Mouse (Mus musculus): ENCODE results near the gene Mief2.

The Mief2 gene

GRCm38 (mm10) chr11:60726601-60727391 lies 1.4 kb upstream of the Mief2 start, which contains the start of gene Flii:
Flii (minus strand) TSS chr11:60727263.
- DNase-seq: peak; percentile 82

GRCm38 (mm10) chr11:60727392-60728140 lies 632 bp upstream of the Mief2 start:
- no peak for DNase-seq

- peak; percentile 37 for DNase-seq
These were observed 1.0 kb downstream of the Mief2 start for GRCm38 (mm10) chr11:60729217-60729641.

GRCm38 (mm10) chr11:60730169-60730568 lies 2.0 kb downstream of the Mief2 start:
- DNase-seq: no peak

GRCm38 (mm10) chr11:60731251-60731650 lies 3.1 kb downstream of the Mief2 start:
- no peak for DNase-seq

GRCm38 (mm10) chr11:60734206-60734605 lies 6.0 kb downstream of the Mief2 start:
- no peak for DNase-seq

GRCm38 (mm10) chr11:60735191-60735590 lies 7.0 kb downstream of the Mief2 start:
- no peak for DNase-seq

- DNase-seq: no peak
These were observed 8.3 kb downstream of the Mief2 start for GRCm38 (mm10) chr11:60736491-60736890.

- DNase-seq: no peak
These were observed 9.3 kb downstream of the Mief2 start for GRCm38 (mm10) chr11:60737450-60737849.

- DNase-seq: no peak
These were observed 12.1 kb downstream of the Mief2 start for GRCm38 (mm10) chr11:60740321-60740720.

GRCm38 (mm10) chr11:60755570-60755969 lies 27.4 kb downstream of the Mief2 start:
- no peak for DNase-seq

GRCm38 (mm10) chr11:60761681-60762080 lies 33.5 kb downstream of the Mief2 start:
- DNase-seq: no peak

GRCm38 (mm10) chr11:60766969-60767368 lies 38.8 kb downstream of the Mief2 start:
- DNase-seq: no peak

- no peak for DNase-seq
These were observed 41.1 kb downstream of the Mief2 start for GRCm38 (mm10) chr11:60769322-60769721.

GRCm38 (mm10) chr11:60770776-60771175 lies 42.6 kb downstream of the Mief2 start:
- no peak for DNase-seq

GRCm38 (mm10) chr11:60772161-60772560 lies 44.0 kb downstream of the Mief2 start:
- no peak for DNase-seq

- DNase-seq: no peak
These were observed 46.0 kb downstream of the Mief2 start for GRCm38 (mm10) chr11:60774158-60774689.

GRCm38 (mm10) chr11:60774841-60775240 lies 46.6 kb downstream of the Mief2 start:
- no peak for DNase-seq

GRCm38 (mm10) chr11:60775578-60775977 lies 47.4 kb downstream of the Mief2 start:
- DNase-seq: no peak

GRCm38 (mm10) chr11:60776107-60776828 lies 48.1 kb downstream of the Mief2 start:
- DNase-seq: peak; percentile 81

GRCm38 (mm10) chr11:60776829-60777740 lies 48.9 kb downstream of the Mief2 start, which contains the start of the genes Top3a and Smcr8:
Top3a (minus strand) TSS chr11:60777365.
Smcr8 (plus strand) TSS chr11:60777524.
- peak; percentile 93 for DNase-seq
